15 mouse cellular contexts compared by ENCODE assay signal in the genomic region with DNA sequence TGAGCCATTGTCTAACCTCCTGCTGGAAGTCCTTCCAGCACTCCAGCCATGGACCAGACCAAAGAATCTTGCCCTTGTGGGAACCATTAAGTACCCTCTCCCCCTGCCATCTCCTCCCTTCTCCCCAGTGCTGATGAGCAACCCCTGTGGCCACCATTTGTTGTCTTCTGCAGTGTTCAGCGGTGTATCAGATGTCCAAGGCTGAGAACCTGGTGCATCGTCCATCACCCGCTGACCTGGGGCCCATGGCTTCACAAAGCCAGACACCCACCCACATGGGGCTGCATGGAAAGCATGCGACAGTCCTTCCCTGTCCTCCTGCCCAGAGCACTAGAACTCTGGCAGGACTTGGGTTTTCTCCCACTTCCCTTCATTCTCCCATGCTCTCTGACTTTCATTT.
"Had no signal": no experiment of that assay in that cellular context is flagged by ENCODE, and none has a peak within 500 bp of the region (broad histone marks: within the 10 kb centered on the region; RNA-seq: fewer than 3 reads in every experiment).

No protein-coding gene starts in this region.

- DNase-seq: heart, postnatal 10 days; heart, postnatal 36 days; heart, postnatal 4 days; kidney, adult 11 months; kidney, adult 18-20 months; kidney, adult 2 months; kidney, adult 8-10 months; kidney, adult 9 months; kidney, postnatal 10 days; kidney, postnatal 14 days; kidney, postnatal 25 days; kidney, postnatal 36 days; kidney, postnatal 4 days; layer of hippocampus, adult 9-11 months; layer of hippocampus, postnatal 36 days had no signal
